Mouse (Mus musculus) bone marrow, adult 2 months (tissue): ENCODE measurements around the gene Bcdin3d.

Experiments
- CTCF ChIP-seq: fragments of 200-500 bp; IDR thresholded peaks from 2 replicates; pipeline ENCODE4 v1.5.1; 2011; ENCODE audit warnings: low read length, control low read depth; ENCODE audit not compliant: control insufficient read depth, insufficient read depth
- POLR2A ChIP-seq: fragments of 200-500 bp; IDR thresholded peaks from 2 replicates; pipeline ENCODE4 v1.6.1; 2011; ENCODE audit warnings: low read depth, mild to moderate bottlenecking, control low read depth, low read length, borderline replicate concordance; ENCODE audit not compliant: control insufficient read depth

DNA sequence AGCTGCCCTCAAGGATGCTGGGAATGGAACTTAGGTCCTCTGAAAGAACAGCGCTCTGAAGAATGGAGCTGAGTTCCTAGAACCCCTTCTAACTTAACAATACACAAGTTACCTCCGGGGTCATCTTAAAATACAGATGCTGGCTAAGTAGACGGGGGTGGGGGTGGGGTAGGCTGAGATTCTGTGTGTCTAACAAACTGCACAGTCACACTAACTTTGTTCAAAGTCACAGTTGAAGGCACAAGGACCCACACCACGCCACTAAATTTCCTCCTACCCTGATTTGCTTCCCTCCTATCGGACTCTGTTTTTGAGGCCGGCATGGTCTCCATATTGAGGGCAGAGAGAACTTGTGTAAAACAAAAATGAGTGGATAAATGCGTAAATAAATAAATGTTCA lies 1.6 kb downstream of the Bcdin3d start:
- TF ChIP-seq POLR2A (no peak), CTCF (no peak)
